In genomic region chr19:7295071-7295658, GRCm38 (mm10) we compare ENCODE assay signal across 8 mouse cellular contexts. TPM values are rescaled to one million over a fixed set of nuclear protein-coding genes. Genes with fewer than 3 reads are reported as not detected.
DNase-seq lines count a peak whose midpoint lies in the region; ATAC-seq lines count a peak whose summit lies in the region.

No protein-coding gene starts in this region.

- peak; percentile 80 for ATAC-seq in heart, embryonic 11.5 days (replicated peaks; ENCODE audit: insufficient number of reproducible peaks, low FRiP score, low TSS enrichment)
- ATAC-seq in megakaryocyte, adult 5-6 weeks (ENCODE audit: poor library complexity, severe bottlenecking): peak; percentile 88

- H3K27me3 ChIP-seq in heart, embryonic 11.5 days (ENCODE audit: control insufficient read depth, insufficient read depth, low read length): no peaks in the 10 kb centered on the region

- H3K4me3 ChIP-seq in heart, embryonic 11.5 days (ENCODE audit: low read depth, low read length): peak overlapping the region; percentile 17

- H3K9ac ChIP-seq in heart, embryonic 11.5 days (ENCODE audit: low read depth, low read length): peak overlapping the region; percentile 29

- no peak for DNase-seq in heart, adult 8-10 months (ENCODE audit: low spot score)
- DNase-seq in c-Kit-positive CD71-positive TER-119-positive erythroid progenitor cells, embryonic 14.5 days (ENCODE audit: low spot score): peak; percentile 72
- DNase-seq in kidney, postnatal 10 days: peak; percentile 68
- peak; percentile 88 for DNase-seq in yolk sac, embryonic 10.5 days (ENCODE audit: low spot score)
- no peak for DNase-seq in cerebellum, adult 11 months
- DNase-seq in ovary, adult 18-20 months (ENCODE audit: low spot score): no peak

- H3K36me3 ChIP-seq in heart, embryonic 11.5 days (ENCODE audit: control insufficient read depth, insufficient read depth, low read length): no peaks in the 10 kb centered on the region; the same call in 1 of the 2 replicates

- peaks cover 42% of the 10 kb centered on the region for H3K4me1 ChIP-seq in heart, embryonic 11.5 days (ENCODE audit: control insufficient read depth, insufficient read depth, low read length)

- peak overlapping the region; percentile 62 for H3K27ac ChIP-seq in heart, embryonic 11.5 days (ENCODE audit: low read depth, low read length)

- 46% methylated on average over 13 of the region's 15 CpGs for WGBS in heart, embryonic 11.5 days (ENCODE audit: insufficient replicate concordance)

- no peaks in the 10 kb centered on the region for H3K9me3 ChIP-seq in heart, embryonic 11.5 days (replicated peaks; ENCODE audit: control insufficient read depth, low read length)

- H3K4me2 ChIP-seq in heart, embryonic 11.5 days: peak overlapping the region; percentile 54

RNA-seq across cellular contexts. Expression of gene Rcor2, which starts 28.0 kb away (rescaled TPM):
- 8.4 and 9.5 TPM in 2 replicates for polyA plus RNA-seq in heart, embryonic 11.5 days (2014; fragmentation: Nextera tagmentation; extraction: Ambion mirVana)
- total RNA-seq in heart, adult 8-10 months (2022): 10 to 100 TPM in 1 of 4 experiments, 1 to 10 TPM in 3; 5.5 to 12.7 (median 7.3) TPM
- total RNA-seq in megakaryocyte, adult 5-6 weeks (2015): 0.45 TPM in 1 of 2 replicates, not detected in the other
- 0.08 and 1.9 TPM in 2 replicates for total RNA-seq in megakaryocyte, adult 5-6 weeks (2017)

RNA-seq across cellular contexts. Expression of gene Mark2, which starts 46.5 kb away (rescaled TPM):
- polyA plus RNA-seq in heart, embryonic 11.5 days (2014; fragmentation: Nextera tagmentation; extraction: Ambion mirVana): 34.5 and 35.0 TPM in 2 replicates
- 10 to 100 TPM; 44.5 to 54.2 (median 47.1) TPM for total RNA-seq in heart, adult 8-10 months (2022)
- 75.6 and 81.8 TPM in 2 replicates for total RNA-seq in megakaryocyte, adult 5-6 weeks (2015)
- total RNA-seq in megakaryocyte, adult 5-6 weeks (2017): 25.9 and 27.6 TPM in 2 replicates

RNA-seq across cellular contexts. Expression of gene Naa40, which starts 54.2 kb away (rescaled TPM):
- 62.1 and 68.6 TPM in 2 replicates for polyA plus RNA-seq in heart, embryonic 11.5 days (2014; fragmentation: Nextera tagmentation; extraction: Ambion mirVana)
- total RNA-seq in heart, adult 8-10 months (2022): 10 to 100 TPM; 11.7 to 21.1 (median 17.1) TPM
- 31.2 and 31.9 TPM in 2 replicates for total RNA-seq in megakaryocyte, adult 5-6 weeks (2015)
- total RNA-seq in megakaryocyte, adult 5-6 weeks (2017): 31.9 and 33.2 TPM in 2 replicates

Comparison
In these comparisons a context has a peak if more than half of its experiments do, and no peak if none do; other contexts are left out.
1. DNase-seq: peak in c-Kit-positive CD71-positive TER-119-positive erythroid progenitor cells, embryonic 14.5 days (single experiment), kidney, postnatal 10 days (single experiment) and yolk sac, embryonic 10.5 days (single experiment); none in heart, adult 8-10 months (single experiment), cerebellum, adult 11 months (single experiment) and ovary, adult 18-20 months (single experiment).